28 mouse cellular contexts compared by ENCODE assay signal in the genomic region with DNA sequence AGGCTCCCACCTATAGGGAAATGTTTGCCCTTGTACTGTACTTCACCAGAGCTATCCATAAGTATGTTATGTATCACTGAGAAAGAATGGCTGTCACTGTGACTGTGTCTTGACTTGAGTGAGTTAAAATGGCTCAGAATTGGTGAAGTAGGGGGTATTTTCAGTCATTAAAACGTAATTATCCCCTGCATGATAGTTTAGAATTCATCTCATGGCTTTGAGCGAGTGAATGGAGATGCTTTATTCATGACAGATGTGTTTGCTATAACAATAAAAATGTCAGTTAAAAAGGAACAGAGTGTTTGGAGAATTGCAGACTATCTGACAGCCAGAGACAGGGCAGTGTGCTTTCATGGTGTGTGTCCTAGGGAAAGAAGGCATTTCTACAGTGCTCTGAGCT. TPM values are rescaled to one million over a fixed set of nuclear protein-coding genes. Genes with fewer than 3 reads are reported as not detected.
DNase-seq lines count a peak whose midpoint lies in the region; ATAC-seq lines count a peak whose summit lies in the region.
"Had no signal": no experiment of that assay in that cellular context is flagged by ENCODE, and none has a peak within 500 bp of the region (broad histone marks: within the 10 kb centered on the region; RNA-seq: fewer than 3 reads in every experiment).

No protein-coding gene starts in this region.

- H3K27me3 ChIP-seq in forebrain, embryonic 12.5 days, result no peaks in the 10 kb centered on the region
- no peaks in the 10 kb centered on the region for H3K27me3 ChIP-seq in forebrain, embryonic 11.5 days (ENCODE audit: control insufficient read depth, insufficient read depth, low read length)
- H3K27me3 ChIP-seq in midbrain, embryonic 11.5 days (ENCODE audit: control insufficient read depth, insufficient read depth, low read length), result no peaks in the 10 kb centered on the region
- no peaks in the 10 kb centered on the region for H3K27me3 ChIP-seq in midbrain, embryonic 10.5 days (ENCODE audit: low read depth, poor library complexity, severe bottlenecking)
- no peaks in the 10 kb centered on the region for H3K27me3 ChIP-seq in midbrain, embryonic 14.5 days (ENCODE audit: control insufficient read depth, insufficient read depth, low read length)
- H3K27me3 ChIP-seq in neural tube, embryonic 15.5 days (replicated peaks), result no peaks in the 10 kb centered on the region
- H3K27me3 ChIP-seq: CH12.LX; embryonic facial prominence, embryonic 12.5 days; limb, embryonic 12.5 days; liver, embryonic 15.5 days; neural tube, embryonic 12.5 days; stomach, embryonic 15.5 days had no signal

- H3K9ac ChIP-seq in forebrain, embryonic 12.5 days, result no peak overlapping the region
- H3K9ac ChIP-seq in forebrain, embryonic 11.5 days (ENCODE audit: low read length), result no peak overlapping the region
- no peak overlapping the region for H3K9ac ChIP-seq in midbrain, embryonic 11.5 days (ENCODE audit: low read length)
- no peak overlapping the region for H3K9ac ChIP-seq in midbrain, embryonic 14.5 days (replicated peaks; ENCODE audit: low read length)
- no peak overlapping the region for H3K9ac ChIP-seq in neural tube, embryonic 15.5 days (replicated peaks)
- H3K9ac ChIP-seq: embryonic facial prominence, embryonic 12.5 days; limb, embryonic 12.5 days; liver, embryonic 15.5 days; lung, embryonic 14.5 days; neural tube, embryonic 12.5 days; stomach, embryonic 15.5 days had no signal

- peaks cover 46% of the 10 kb centered on the region for H3K36me3 ChIP-seq in forebrain, embryonic 12.5 days (replicated peaks)
- no peaks in the 10 kb centered on the region; the same call in 1 of the 2 replicates for H3K36me3 ChIP-seq in forebrain, embryonic 11.5 days (ENCODE audit: control insufficient read depth, insufficient read depth, low read length)
- no peaks in the 10 kb centered on the region for H3K36me3 ChIP-seq in midbrain, embryonic 11.5 days (ENCODE audit: control insufficient read depth, insufficient read depth, low read length)
- peaks cover 68% of the 10 kb centered on the region for H3K36me3 ChIP-seq in midbrain, embryonic 10.5 days
- H3K36me3 ChIP-seq in midbrain, embryonic 14.5 days (ENCODE audit: control insufficient read depth, insufficient read depth, low read length), result peaks cover 30% of the 10 kb centered on the region
- peaks cover 7% of the 10 kb centered on the region; the same call in 1 of the 2 replicates for H3K36me3 ChIP-seq in neural tube, embryonic 15.5 days
- H3K36me3 ChIP-seq: stomach, embryonic 15.5 days had no signal

- no peaks in the 10 kb centered on the region for H3K4me1 ChIP-seq in forebrain, embryonic 12.5 days
- H3K4me1 ChIP-seq in forebrain, embryonic 11.5 days (replicated peaks; ENCODE audit: control insufficient read depth, insufficient read depth, low read length), result no peaks in the 10 kb centered on the region
- no peaks in the 10 kb centered on the region for H3K4me1 ChIP-seq in midbrain, embryonic 11.5 days (ENCODE audit: control insufficient read depth, insufficient read depth, low read length)
- no peaks in the 10 kb centered on the region for H3K4me1 ChIP-seq in midbrain, embryonic 10.5 days
- H3K4me1 ChIP-seq in midbrain, embryonic 14.5 days (ENCODE audit: control insufficient read depth, insufficient read depth, low read length), result no peaks in the 10 kb centered on the region
- H3K4me1 ChIP-seq in neural tube, embryonic 15.5 days, result peaks cover 7% of the 10 kb centered on the region; the same call in 1 of the 2 replicates
- H3K4me1 ChIP-seq: liver, embryonic 15.5 days; neural tube, embryonic 12.5 days; stomach, embryonic 15.5 days had no signal

- H3K4me2 ChIP-seq in forebrain, embryonic 12.5 days, result no peak overlapping the region
- no peak overlapping the region for H3K4me2 ChIP-seq in forebrain, embryonic 11.5 days (ENCODE audit: low read depth, low read length, severe bottlenecking)
- no peak overlapping the region for H3K4me2 ChIP-seq in midbrain, embryonic 11.5 days
- no peak overlapping the region for H3K4me2 ChIP-seq in midbrain, embryonic 14.5 days (ENCODE audit: low read length)
- no peak overlapping the region for H3K4me2 ChIP-seq in neural tube, embryonic 15.5 days
- H3K4me2 ChIP-seq: embryonic facial prominence, embryonic 12.5 days; limb, embryonic 12.5 days; liver, embryonic 15.5 days; lung, embryonic 14.5 days; neural tube, embryonic 12.5 days; stomach, embryonic 15.5 days had no signal

- no peak overlapping the region for H3K4me3 ChIP-seq in forebrain, embryonic 12.5 days (replicated peaks)
- no peak overlapping the region for H3K4me3 ChIP-seq in forebrain, embryonic 11.5 days (ENCODE audit: low read depth, low read length)
- no peak overlapping the region for H3K4me3 ChIP-seq in midbrain, embryonic 11.5 days (ENCODE audit: low read depth, low read length)
- H3K4me3 ChIP-seq in midbrain, embryonic 10.5 days, result no peak overlapping the region
- H3K4me3 ChIP-seq in midbrain, embryonic 14.5 days (replicated peaks; ENCODE audit: low read depth, low read length), result no peak overlapping the region
- no peak overlapping the region for H3K4me3 ChIP-seq in neural tube, embryonic 15.5 days (replicated peaks)
- H3K4me3 ChIP-seq: embryonic facial prominence, embryonic 12.5 days; heart, embryonic 10.5 days; left cerebral cortex, adult 2 months; limb, embryonic 12.5 days; liver, embryonic 15.5 days; neural tube, embryonic 12.5 days; stomach, embryonic 15.5 days had no signal

- H3K9me3 ChIP-seq in forebrain, embryonic 12.5 days, result no peaks in the 10 kb centered on the region
- no peaks in the 10 kb centered on the region for H3K9me3 ChIP-seq in forebrain, embryonic 11.5 days (ENCODE audit: control insufficient read depth, low read length)
- no peaks in the 10 kb centered on the region for H3K9me3 ChIP-seq in midbrain, embryonic 11.5 days (ENCODE audit: control insufficient read depth, low read length)
- no peaks in the 10 kb centered on the region for H3K9me3 ChIP-seq in midbrain, embryonic 10.5 days (replicated peaks)
- H3K9me3 ChIP-seq in midbrain, embryonic 14.5 days (ENCODE audit: control insufficient read depth, low read length), result no peaks in the 10 kb centered on the region
- H3K9me3 ChIP-seq in neural tube, embryonic 15.5 days (replicated peaks), result no peaks in the 10 kb centered on the region
- H3K9me3 ChIP-seq: embryonic facial prominence, embryonic 12.5 days; heart, embryonic 10.5 days; limb, embryonic 12.5 days; liver, embryonic 15.5 days; neural tube, embryonic 12.5 days; stomach, embryonic 15.5 days had no signal

- 63% methylated on average over 2 of the region's 2 CpGs for WGBS in forebrain, embryonic 12.5 days
- WGBS in forebrain, embryonic 11.5 days, result 81% methylated on average over 2 of the region's 2 CpGs
- 84% methylated on average over 2 of the region's 2 CpGs for WGBS in midbrain, embryonic 11.5 days
- WGBS in midbrain, embryonic 10.5 days, result 94% methylated on average over 2 of the region's 2 CpGs
- 65% methylated on average over 2 of the region's 2 CpGs for WGBS in midbrain, embryonic 14.5 days
- 37% methylated on average over 2 of the region's 2 CpGs for WGBS in neural tube, embryonic 15.5 days

- peak overlapping the region; percentile 69 for H3K27ac ChIP-seq in forebrain, embryonic 12.5 days
- no peak overlapping the region for H3K27ac ChIP-seq in forebrain, embryonic 11.5 days (ENCODE audit: low read depth, low read length)
- H3K27ac ChIP-seq in midbrain, embryonic 11.5 days (ENCODE audit: low read depth, low read length), result no peak overlapping the region
- H3K27ac ChIP-seq in midbrain, embryonic 10.5 days (replicated peaks), result no peak overlapping the region
- peak overlapping the region; percentile 49; the same call in 1 of the 2 replicates for H3K27ac ChIP-seq in midbrain, embryonic 14.5 days (replicated peaks; ENCODE audit: low read depth, low read length)
- peak overlapping the region; percentile 56 for H3K27ac ChIP-seq in neural tube, embryonic 15.5 days (replicated peaks)
- H3K27ac ChIP-seq: embryonic facial prominence, embryonic 12.5 days; heart, embryonic 10.5 days; left cerebral cortex, adult 2 months; limb, embryonic 12.5 days; liver, embryonic 15.5 days; neural tube, embryonic 12.5 days; stomach, embryonic 15.5 days had no signal

- ATAC-seq in forebrain, embryonic 12.5 days (ENCODE audit: low FRiP score), result 0 out of 2 replicates have a peak, but pooled peaks have one; percentile 17
- no peak for ATAC-seq in forebrain, embryonic 11.5 days (replicated peaks; ENCODE audit: low FRiP score)
- ATAC-seq in midbrain, embryonic 11.5 days (ENCODE audit: low FRiP score), result no peak
- ATAC-seq in midbrain, embryonic 14.5 days (ENCODE audit: low FRiP score, low TSS enrichment), result no peak
- ATAC-seq in neural tube, embryonic 15.5 days (ENCODE audit: low FRiP score), result no peak
- no peak for ATAC-seq in erythroblast, adult 5-6 weeks (replicated peaks; ENCODE audit: low FRiP score, poor library complexity, severe bottlenecking)
- ATAC-seq: activated CD4-positive, CD25-positive, alpha-beta regulatory T cell, adult 4 months; intestine, embryonic 16.5 days had no signal

- no peak for DNase-seq in forebrain, embryonic 11.5 days (ENCODE audit: low spot score)
- peak; percentile 23 for DNase-seq in midbrain, embryonic 11.5 days (ENCODE audit: low spot score, missing footprints)
- no peak for DNase-seq in midbrain, embryonic 10.5 days (ENCODE audit: low spot score)
- DNase-seq in midbrain, embryonic 14.5 days, result no peak
- DNase-seq in embryo, embryonic 9.5 days (ENCODE audit: extremely low spot score), result no peak
- DNase-seq: adrenal gland, adult 2 months; cerebellum, adult 9-10 months; cerebellum, postnatal 36 days; gastrocnemius, postnatal 14 days; kidney, adult 8-10 months; kidney, postnatal 10 days; lung, embryonic 14.5 days; lung, postnatal 14 days; retina, postnatal 1 day; right cerebral cortex, postnatal 25 days had no signal

RNA-seq across cellular contexts. Expression of a gene that starts 51.6 kb away (rescaled TPM):
- 20.1 and 22.7 TPM in 2 replicates for polyA plus RNA-seq in forebrain, embryonic 12.5 days (2016; fragmentation: Nextera tagmentation; extraction: Ambion mirVana)
- polyA plus RNA-seq in forebrain, embryonic 11.5 days (2014; fragmentation: Nextera tagmentation; extraction: Ambion mirVana), result 20.4 and 26.1 TPM in 2 replicates
- 16.1 and 18.3 TPM in 2 replicates for polyA plus RNA-seq in midbrain, embryonic 11.5 days (2014; fragmentation: Nextera tagmentation; extraction: Ambion mirVana)
- polyA plus RNA-seq in midbrain, embryonic 10.5 days (2016; fragmentation: Nextera tagmentation; extraction: Ambion mirVana), result 17.7 and 19.6 TPM in 2 replicates
- polyA plus RNA-seq in midbrain, embryonic 14.5 days (2014; fragmentation: Nextera tagmentation; extraction: Ambion mirVana), result 15.0 and 15.5 TPM in 2 replicates
- polyA plus RNA-seq in neural tube, embryonic 15.5 days (2015; fragmentation: Nextera tagmentation; extraction: Ambion mirVana), result 10.9 and 13.3 TPM in 2 replicates
- total RNA-seq in erythroblast, adult 5-6 weeks (2015; ENCODE audit: low replicate concordance), result 3.6 and 5.0 TPM in 2 replicates
- 1.9 and 2.8 TPM in 2 replicates for total RNA-seq in erythroblast, adult 5-6 weeks (2017; ENCODE audit: low replicate concordance)

Comparison
In these comparisons a context has a peak if more than half of its experiments do, and no peak if none do; other contexts are left out.
1. H3K27ac ChIP-seq: peak in forebrain, embryonic 12.5 days (single experiment), midbrain, embryonic 14.5 days (single experiment) and neural tube, embryonic 15.5 days (single experiment); none in forebrain, embryonic 11.5 days (single experiment), midbrain, embryonic 11.5 days (single experiment) and midbrain, embryonic 10.5 days (single experiment).